Mouse (Mus musculus): ENCODE results near the gene Mxra7.
"Not testable (repeated sequence)": the region's sequence is repeated elsewhere in the genome, so short reads cannot be mapped to it uniquely, and the experiment has no call there.

Gene Mxra7

GRCm38 (mm10) chr11:116846593-116847181 lies 18.8 kb upstream of the Mxra7 start:
- no peak for DNase-seq

GRCm38 (mm10) chr11:116843261-116844233 lies 15.7 kb upstream of the Mxra7 start, which contains the start of the genes Mettl23 and Jmjd6:
Gene Mettl23 (plus strand): TSS chr11:116843278.
Gene Jmjd6 (minus strand): TSS chr11:116843449.
- peak; percentile 99 for DNase-seq

GRCm38 (mm10) chr11:116842531-116843260 lies 14.8 kb upstream of the Mxra7 start:
- DNase-seq: peak; percentile 80

- no peak for DNase-seq
Measured at GRCm38 (mm10) chr11:116840748-116841147, 12.9 kb upstream of the Mxra7 start.

- no peak for DNase-seq
Measured at GRCm38 (mm10) chr11:116839601-116840000, 11.8 kb upstream of the Mxra7 start.

- DNase-seq: no peak
Measured at GRCm38 (mm10) chr11:116838936-116839335, 11.1 kb upstream of the Mxra7 start.

GRCm38 (mm10) chr11:116837441-116837840 lies 9.6 kb upstream of the Mxra7 start:
- no peak for DNase-seq

- DNase-seq: no peak
Measured at GRCm38 (mm10) chr11:116836283-116836682, 8.4 kb upstream of the Mxra7 start.

GRCm38 (mm10) chr11:116834954-116835353 lies 7.1 kb upstream of the Mxra7 start:
- DNase-seq: no peak

GRCm38 (mm10) chr11:116832172-116832685 lies 4.4 kb upstream of the Mxra7 start:
- no peak for DNase-seq

GRCm38 (mm10) chr11:116826550-116827504 lies 1.0 kb downstream of the Mxra7 start:
- peak; percentile 82 for DNase-seq

GRCm38 (mm10) chr11:116825230-116825629 lies 2.6 kb downstream of the Mxra7 start:
- peak; percentile 86 for DNase-seq

GRCm38 (mm10) chr11:116823885-116824284 lies 4.0 kb downstream of the Mxra7 start:
- DNase-seq: not testable (repeated sequence)

GRCm38 (mm10) chr11:116823255-116823654 lies 4.6 kb downstream of the Mxra7 start:
- no peak for DNase-seq

GRCm38 (mm10) chr11:116822626-116823025 lies 5.2 kb downstream of the Mxra7 start:
- DNase-seq: no peak

- no peak for DNase-seq
Measured at GRCm38 (mm10) chr11:116822215-116822614, 5.6 kb downstream of the Mxra7 start.

- peak; percentile 60 for DNase-seq
Measured at GRCm38 (mm10) chr11:116821057-116821940, 6.5 kb downstream of the Mxra7 start.

GRCm38 (mm10) chr11:116819932-116820593 lies 7.8 kb downstream of the Mxra7 start:
- no peak for DNase-seq

- no peak for DNase-seq
Measured at GRCm38 (mm10) chr11:116818722-116819121, 9.1 kb downstream of the Mxra7 start.

- DNase-seq: no peak
Measured at GRCm38 (mm10) chr11:116817567-116817966, 10.3 kb downstream of the Mxra7 start.
